In genomic region chr6:148336290-148336955, GRCm38 (mm10) we compare ENCODE assay signal across 33 mouse cellular contexts.
A peak's percentile ranks its signal among the peaks of the same experiment; 100 is the strongest.
DNase-seq lines count a peak whose midpoint lies in the region; ATAC-seq and TF ChIP-seq lines count a peak whose summit lies in the region.
"Had no signal": no experiment of that assay in that cellular context is flagged by ENCODE, and none has a peak within 500 bp of the region (broad histone marks: within the 10 kb centered on the region; RNA-seq: fewer than 3 reads in every experiment).

No protein-coding gene starts in this region.

- peak overlapping the region; percentile 82; the same call in 1 of the 2 replicates for H3K27ac ChIP-seq in forebrain, embryonic 10.5 days
- H3K27ac ChIP-seq in forebrain, postnatal 0 days (ENCODE audit: low read depth, low read length): no peak overlapping the region
- H3K27ac ChIP-seq: heart, embryonic 15.5 days; hindbrain, embryonic 12.5 days; hindbrain, postnatal 0 days; intestine, embryonic 15.5 days; limb, embryonic 10.5 days; limb, embryonic 15.5 days; liver, embryonic 13.5 days; midbrain, embryonic 13.5 days; neural tube, embryonic 15.5 days; stomach, postnatal 0 days had no signal

- no peak for DNase-seq in forebrain, embryonic 10.5 days (ENCODE audit: extremely low spot score, low spot score)
- no peak for DNase-seq in forebrain, postnatal 0 days
- peak; percentile 29 for DNase-seq in 3T3-L1 (ENCODE audit: low read depth, low spot score)
- DNase-seq in adipocyte (ENCODE audit: low spot score): peak; percentile 74
- DNase-seq in gonadal fat pad, adult 2 months (ENCODE audit: low read depth): peak; percentile 90
- no peak for DNase-seq in ovary, postnatal 36 days (ENCODE audit: low spot score)
- DNase-seq in neural tube, embryonic 10.5 days (ENCODE audit: extremely low spot score, low spot score): no peak
- no peak for DNase-seq in right cerebral cortex, adult 18-20 months
- DNase-seq: adrenal gland, adult 2 months; B cell, adult 2 months; cerebellum, adult 11-12 months; cerebellum, adult 9-11 months; gastrocnemius, postnatal 25 days; heart, postnatal 36 days; kidney, adult 2 months; kidney, postnatal 4 days; layer of hippocampus, postnatal 36 days; liver, embryonic 13.5 days; lung, adult 18-20 months; thymus, adult 2 months; thymus, postnatal 36 days had no signal

- H3K4me1 ChIP-seq in forebrain, embryonic 10.5 days: peaks cover 24% of the 10 kb centered on the region
- no peaks in the 10 kb centered on the region for H3K4me1 ChIP-seq in forebrain, postnatal 0 days (ENCODE audit: insufficient read depth)
- H3K4me1 ChIP-seq: heart, embryonic 15.5 days; hindbrain, embryonic 12.5 days; intestine, embryonic 15.5 days; limb, embryonic 10.5 days; limb, embryonic 15.5 days; liver, embryonic 13.5 days; neural tube, embryonic 15.5 days had no signal

- H3K27me3 ChIP-seq in forebrain, embryonic 10.5 days (ENCODE audit: poor library complexity, severe bottlenecking): no peaks in the 10 kb centered on the region
- H3K27me3 ChIP-seq in forebrain, postnatal 0 days (ENCODE audit: insufficient read depth, low read length): no peaks in the 10 kb centered on the region
- H3K27me3 ChIP-seq: CH12.LX; heart, embryonic 15.5 days; hindbrain, embryonic 12.5 days; intestine, embryonic 15.5 days; limb, embryonic 15.5 days; liver, embryonic 13.5 days; midbrain, embryonic 13.5 days; neural tube, embryonic 15.5 days had no signal

- H3K4me2 ChIP-seq in forebrain, postnatal 0 days (ENCODE audit: low read depth): no peak overlapping the region
- H3K4me2 ChIP-seq: heart, embryonic 15.5 days; hindbrain, embryonic 12.5 days; intestine, embryonic 15.5 days; limb, embryonic 15.5 days; liver, embryonic 13.5 days; midbrain, embryonic 13.5 days; neural tube, embryonic 15.5 days had no signal

- ATAC-seq in forebrain, postnatal 0 days: no peak
- ATAC-seq: forebrain, embryonic 14.5 days; hindbrain, postnatal 0 days; intestine, embryonic 15.5 days; lung, postnatal 0 days; midbrain, embryonic 13.5 days had no signal

- H3K9me3 ChIP-seq in forebrain, embryonic 10.5 days: no peaks in the 10 kb centered on the region
- no peaks in the 10 kb centered on the region for H3K9me3 ChIP-seq in forebrain, postnatal 0 days (ENCODE audit: low read length)
- H3K9me3 ChIP-seq: heart, embryonic 15.5 days; hindbrain, embryonic 12.5 days; intestine, embryonic 15.5 days; limb, embryonic 10.5 days; limb, embryonic 15.5 days; liver, embryonic 13.5 days; midbrain, embryonic 13.5 days; neural tube, embryonic 15.5 days had no signal

- no peak for TF ChIP-seq CTCF in forebrain, postnatal 0 days (IDR thresholded peaks at IDR 0.05; ENCODE audit: low read depth)

- H3K4me3 ChIP-seq in forebrain, embryonic 10.5 days: no peak overlapping the region
- no peak overlapping the region for H3K4me3 ChIP-seq in forebrain, postnatal 0 days (ENCODE audit: low read depth, low read length)
- H3K4me3 ChIP-seq: heart, embryonic 15.5 days; hindbrain, embryonic 12.5 days; intestine, embryonic 15.5 days; limb, embryonic 10.5 days; limb, embryonic 15.5 days; liver, embryonic 13.5 days; midbrain, embryonic 13.5 days; neural tube, embryonic 15.5 days had no signal

- no peak overlapping the region for H3K9ac ChIP-seq in forebrain, postnatal 0 days
- H3K9ac ChIP-seq: heart, embryonic 15.5 days; hindbrain, embryonic 12.5 days; intestine, embryonic 15.5 days; limb, embryonic 15.5 days; liver, embryonic 13.5 days; midbrain, embryonic 13.5 days; neural tube, embryonic 15.5 days had no signal

- H3K36me3 ChIP-seq in forebrain, embryonic 10.5 days (replicated peaks): no peaks in the 10 kb centered on the region
- no peaks in the 10 kb centered on the region for H3K36me3 ChIP-seq in forebrain, postnatal 0 days (ENCODE audit: insufficient read depth)
- H3K36me3 ChIP-seq: heart, embryonic 15.5 days; hindbrain, embryonic 12.5 days; intestine, embryonic 15.5 days; limb, embryonic 10.5 days; limb, embryonic 15.5 days; liver, embryonic 13.5 days; midbrain, embryonic 13.5 days had no signal

Comparison
In these comparisons a context has a peak if more than half of its experiments do, and no peak if none do; other contexts are left out.
1. DNase-seq: peak in 3T3-L1 (single experiment), adipocyte (single experiment) and gonadal fat pad, adult 2 months (single experiment); none in forebrain, embryonic 10.5 days (single experiment), forebrain, postnatal 0 days (single experiment), ovary, postnatal 36 days (single experiment), neural tube, embryonic 10.5 days (single experiment) and right cerebral cortex, adult 18-20 months (single experiment).